Mouse (Mus musculus): ENCODE measurements around the gene Anapc7.
"Not testable (repeated sequence)": the region's sequence is repeated elsewhere in the genome, so short reads cannot be mapped to it uniquely, and the experiment has no call there.

The Anapc7 gene

DNA sequence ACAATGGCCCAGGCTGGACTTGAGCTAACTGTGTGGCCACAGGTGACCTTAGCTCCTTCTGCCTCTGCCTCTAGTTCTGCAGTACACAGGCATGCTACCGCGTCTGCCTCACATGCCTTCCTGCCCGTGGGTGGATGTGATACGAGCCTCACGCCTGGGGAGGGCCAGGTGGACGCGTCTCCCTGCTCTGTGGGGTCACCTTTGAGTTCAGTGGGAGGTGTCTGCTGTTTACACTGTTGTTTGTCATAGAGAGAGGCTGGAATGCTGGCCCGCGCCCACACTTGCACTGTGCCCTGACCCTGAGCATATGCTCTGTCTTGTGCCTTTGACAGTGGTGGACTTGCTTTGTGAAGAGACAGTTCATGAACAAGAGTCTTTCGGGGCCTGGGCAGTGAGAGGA lies 16.0 kb upstream of the Anapc7 start:
- no peak for DNase-seq (ENCODE audit: low spot score in 2 of 2)

DNA sequence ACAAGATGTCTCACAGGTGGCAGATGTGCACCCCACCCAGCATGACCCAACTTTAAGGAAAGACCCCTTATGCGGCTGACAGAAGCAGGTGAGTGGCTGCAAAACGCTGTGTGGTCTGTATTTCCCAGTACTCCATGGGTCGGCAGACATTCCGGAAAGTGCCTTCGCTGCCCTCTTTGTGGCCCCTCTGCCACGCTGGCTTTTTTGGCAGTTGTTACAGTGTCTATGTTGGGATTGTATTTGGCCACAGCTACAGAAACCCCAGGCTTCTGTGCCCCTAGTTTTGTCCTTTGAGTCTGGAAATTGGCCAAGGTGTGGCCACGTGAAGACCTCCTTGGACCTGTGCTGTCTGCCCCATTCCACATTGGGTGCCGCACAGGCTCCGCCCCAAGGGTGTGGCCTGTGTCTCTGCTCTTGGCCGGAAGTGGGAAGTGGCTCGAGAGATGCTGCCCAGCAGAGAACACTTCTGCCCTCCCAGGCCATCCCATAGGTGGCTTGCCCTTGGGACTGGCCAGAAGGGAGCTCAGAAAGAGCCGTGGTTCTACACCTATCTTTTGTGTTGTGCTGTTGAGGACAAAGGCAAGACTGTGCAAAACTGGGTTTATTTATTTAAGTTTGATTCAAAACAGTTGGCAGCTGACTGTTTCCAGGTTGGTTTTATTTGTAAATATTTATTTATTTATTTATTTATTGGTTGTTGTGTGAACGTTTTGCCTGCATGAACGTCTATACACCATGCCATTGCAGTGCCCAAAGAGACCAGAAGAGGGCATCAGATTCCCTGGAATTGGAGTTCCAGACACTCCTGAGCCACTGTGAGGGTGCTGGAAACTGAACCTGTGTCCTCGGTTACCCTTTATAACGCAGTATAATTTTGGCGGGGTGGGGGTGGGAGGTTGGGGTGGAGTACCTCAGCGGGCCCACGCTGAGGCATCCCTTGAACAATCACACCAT lies 11.5 kb upstream of the Anapc7 start:
- no peak for DNase-seq (ENCODE audit: low spot score in 2 of 2)

DNA sequence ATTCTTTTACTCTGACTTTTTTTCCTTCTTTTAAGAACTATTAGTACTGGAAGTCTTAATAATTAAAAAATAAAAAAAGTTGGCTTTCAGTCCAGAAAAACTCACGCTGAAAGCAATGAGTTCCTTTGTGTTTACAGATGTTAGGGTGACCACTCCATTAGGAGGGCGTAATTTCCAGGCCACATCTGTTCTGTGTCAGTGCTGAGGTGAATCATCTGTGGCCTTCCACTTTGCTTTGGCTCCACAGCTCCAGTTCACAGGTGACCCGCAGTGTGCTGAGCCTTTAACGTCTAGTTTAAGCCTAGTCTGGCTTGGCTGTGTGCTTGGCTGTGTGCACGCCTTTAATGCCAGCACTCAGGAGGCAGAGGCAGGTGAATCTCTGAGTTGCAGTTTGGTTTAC lies 9.6 kb upstream of the Anapc7 start:
- no peak for DNase-seq (ENCODE audit: low spot score in 2 of 2)

DNA sequence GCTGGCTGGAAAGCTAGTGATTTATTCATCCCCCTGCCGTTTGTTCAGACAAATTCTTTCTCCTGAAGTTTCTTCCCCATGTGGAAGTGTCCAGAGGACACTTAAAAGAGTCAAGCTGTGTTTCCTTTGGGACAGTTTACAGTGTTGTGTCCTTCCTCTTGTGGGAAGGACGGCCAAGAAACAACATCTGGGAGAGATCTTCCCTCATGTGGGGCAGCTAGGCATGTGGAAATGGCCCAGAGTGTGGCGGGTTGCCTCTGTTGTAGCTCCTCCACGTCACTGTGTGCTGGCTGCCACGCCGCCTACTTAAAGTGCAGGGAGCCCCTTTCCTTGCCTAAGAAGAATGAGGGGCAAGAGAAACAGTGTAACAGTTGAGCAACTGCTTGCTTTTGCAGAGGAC lies 8.7 kb upstream of the Anapc7 start:
- DNase-seq (ENCODE audit: low spot score in 2 of 2), result no peak

DNA sequence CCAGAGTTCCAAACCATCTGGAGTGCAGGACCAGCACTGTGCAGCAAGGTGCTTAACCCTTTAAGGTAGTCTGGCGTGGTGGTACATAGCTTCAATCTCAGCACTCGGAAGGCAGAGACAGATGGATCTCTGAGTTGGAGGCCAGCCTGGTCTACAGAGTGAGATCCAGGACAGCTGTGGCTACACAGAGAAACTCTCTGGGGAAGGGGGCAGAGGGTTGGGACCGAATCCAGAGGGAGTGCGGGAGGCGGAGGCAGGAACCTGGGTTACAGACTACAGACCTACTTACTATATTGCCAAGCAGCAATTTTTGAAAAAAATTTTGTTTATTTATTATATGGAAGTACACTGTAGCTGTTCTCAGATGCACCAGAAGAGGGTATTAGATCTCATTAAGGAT lies 7.1 kb upstream of the Anapc7 start:
- DNase-seq (ENCODE audit: low spot score in 2 of 2), result no peak

DNA sequence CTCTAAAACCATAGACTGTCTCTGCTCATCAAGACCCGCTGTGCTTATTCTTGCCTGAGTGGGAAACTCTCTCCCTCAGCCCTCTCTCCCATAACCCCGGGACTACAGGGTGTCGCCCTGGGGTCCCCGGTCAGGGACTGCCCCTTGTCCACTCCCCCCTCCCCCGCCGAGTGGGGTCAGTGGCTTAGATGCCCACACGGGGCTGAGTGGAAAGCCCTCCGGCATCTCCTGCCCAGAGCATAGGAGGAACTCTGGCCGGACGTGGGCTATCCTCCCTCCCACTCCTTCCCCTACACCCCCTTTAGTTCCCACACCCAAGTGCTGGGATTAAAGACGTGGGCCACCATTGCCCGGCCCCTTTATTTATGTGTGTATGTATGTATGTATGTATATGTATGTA lies 6.0 kb upstream of the Anapc7 start:
- no peak for DNase-seq (ENCODE audit: low spot score in 2 of 2)

DNA sequence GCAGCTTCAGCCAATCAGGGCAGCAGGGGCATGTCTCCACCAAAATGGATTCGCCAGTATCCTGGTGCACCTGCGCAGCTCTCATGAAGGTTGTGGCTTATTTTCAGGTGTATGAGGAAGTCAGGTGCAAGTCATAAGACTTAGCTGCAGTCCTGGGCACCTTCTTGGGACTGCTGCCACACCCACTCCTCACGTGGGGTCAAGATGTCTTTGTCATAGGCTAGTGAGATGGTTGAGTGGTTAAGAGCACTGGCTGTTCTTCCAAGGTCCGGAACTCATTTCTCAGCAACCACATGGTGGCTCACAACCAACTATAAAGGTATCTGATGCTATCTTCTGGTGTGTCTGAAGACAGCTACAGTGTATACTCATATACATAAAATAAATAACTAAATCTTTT lies 817 bp upstream of the Anapc7 start:
- not testable (repeated sequence) for DNase-seq (ENCODE audit: low spot score in 2 of 2)

DNA sequence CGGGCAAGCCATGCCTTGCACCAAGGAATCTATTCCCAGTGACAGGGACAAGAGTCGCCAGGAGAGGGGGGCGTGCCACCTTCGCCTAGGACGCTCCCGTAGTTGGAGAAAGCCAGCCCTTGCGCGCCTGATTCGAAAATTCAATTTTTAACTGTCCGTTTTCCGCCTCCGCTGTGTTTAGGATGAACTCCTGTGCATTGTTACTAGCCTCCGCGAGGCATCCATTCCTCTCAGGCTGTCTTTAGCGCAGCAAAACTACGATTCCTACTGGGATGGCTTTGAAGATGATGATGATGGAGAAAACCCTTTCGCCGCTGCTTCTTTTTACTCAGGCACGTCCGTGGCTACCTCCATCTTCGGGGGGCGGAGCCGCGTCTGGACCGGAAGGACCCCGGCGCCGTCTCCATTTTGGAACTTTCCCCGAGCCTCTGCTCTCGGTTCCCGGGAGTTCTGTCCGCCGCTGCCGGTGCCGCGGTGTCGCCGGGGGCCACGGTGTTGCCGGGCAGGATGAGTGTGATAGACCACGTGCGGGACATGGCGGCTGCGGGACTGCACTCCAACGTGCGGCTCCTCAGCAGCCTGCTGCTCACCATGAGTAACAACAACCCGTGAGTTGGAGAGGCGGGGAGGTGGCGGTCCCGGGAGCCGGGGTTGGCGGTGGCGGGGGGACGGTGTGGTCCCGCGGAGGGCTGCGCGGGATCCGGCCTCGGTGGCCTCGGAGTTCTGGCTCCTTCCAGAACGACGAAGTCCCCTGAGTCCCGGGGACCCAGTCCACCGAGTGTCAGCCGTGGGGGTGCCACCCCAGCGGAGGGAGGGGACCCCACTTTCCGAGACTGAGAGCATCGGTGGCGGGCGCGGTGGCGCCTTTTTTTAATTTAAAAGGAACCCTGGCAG lies 825 bp downstream of the Anapc7 start:
- peak; percentile 56 to 88 for DNase-seq (ENCODE audit: low spot score in 2 of 2)

DNA sequence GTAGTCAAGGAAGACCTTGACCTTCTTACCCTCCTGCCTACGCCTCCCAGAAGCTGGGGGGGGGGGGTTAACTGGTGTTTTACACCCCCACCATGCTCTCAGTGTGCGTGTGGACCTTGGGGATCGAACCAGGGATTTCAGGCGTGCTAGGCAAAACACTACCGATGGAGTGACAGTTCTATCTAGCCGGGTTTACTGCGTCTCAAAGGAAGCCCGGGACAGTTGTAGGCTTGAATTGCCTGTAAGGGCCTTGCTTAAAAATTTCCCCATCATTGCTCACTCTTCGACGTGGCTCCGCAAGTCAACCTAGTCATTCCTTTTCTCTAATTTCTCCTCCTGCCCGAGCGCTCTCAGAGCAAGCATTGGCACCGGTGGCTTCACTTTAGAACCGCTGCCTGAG lies 1.6 kb downstream of the Anapc7 start:
- no peak for DNase-seq (ENCODE audit: low spot score in 2 of 2)

DNA sequence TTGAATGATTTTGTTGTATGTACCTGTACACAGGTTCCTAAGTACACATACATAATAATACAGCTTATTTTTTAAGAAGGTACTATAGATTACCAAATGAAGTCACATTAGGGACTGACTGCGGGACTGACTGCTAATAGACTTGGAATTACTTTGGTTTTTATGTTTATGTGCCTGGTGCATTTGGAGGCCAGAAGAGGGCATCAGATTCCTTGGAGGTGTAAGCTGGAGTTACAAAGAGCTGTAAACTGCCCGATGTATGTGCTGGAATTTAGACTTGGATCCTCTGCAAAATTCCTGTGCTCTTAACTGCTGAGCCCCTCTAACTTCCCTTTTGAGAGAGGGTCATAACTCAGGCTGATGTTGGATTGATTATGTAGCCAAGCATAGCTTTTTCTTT lies 4.1 kb downstream of the Anapc7 start:
- no peak for DNase-seq (ENCODE audit: low spot score in 2 of 2)

DNA sequence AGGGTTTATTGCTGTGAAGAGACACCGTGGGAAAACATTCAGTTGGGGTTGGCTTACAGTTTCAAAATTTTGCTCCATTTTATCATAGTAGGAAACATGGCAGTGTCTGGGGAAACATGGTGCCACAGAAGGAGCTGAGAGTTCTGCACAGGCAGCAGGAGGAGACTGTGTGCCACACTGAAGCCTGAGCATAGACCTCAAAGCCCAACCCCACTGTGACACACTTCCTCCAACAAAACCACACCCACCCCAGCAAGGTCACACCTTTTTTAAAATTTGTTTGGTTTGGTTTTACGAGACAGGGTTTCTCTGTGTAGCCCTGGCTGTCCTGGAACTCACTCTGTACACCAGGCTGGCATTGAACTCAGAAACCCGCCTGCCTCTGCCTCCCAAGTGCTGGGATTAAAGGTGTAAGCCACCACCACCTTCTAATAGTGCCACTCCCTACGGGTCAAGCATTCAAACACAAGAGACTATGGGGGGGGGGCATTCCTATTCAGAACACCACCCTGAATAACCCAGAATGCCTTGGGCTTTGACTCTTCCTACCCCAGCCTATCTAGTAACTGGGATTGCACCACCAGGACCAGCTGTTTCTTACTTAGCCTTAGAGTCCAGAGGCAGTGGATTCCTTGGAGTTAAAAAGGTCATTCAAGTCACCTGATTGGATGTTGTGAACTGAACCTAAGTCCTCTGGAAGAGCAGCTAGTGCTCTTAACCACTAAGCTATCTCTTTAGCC lies 8.7 kb downstream of the Anapc7 start:
- no peak for DNase-seq (ENCODE audit: low spot score in 2 of 2)

DNA sequence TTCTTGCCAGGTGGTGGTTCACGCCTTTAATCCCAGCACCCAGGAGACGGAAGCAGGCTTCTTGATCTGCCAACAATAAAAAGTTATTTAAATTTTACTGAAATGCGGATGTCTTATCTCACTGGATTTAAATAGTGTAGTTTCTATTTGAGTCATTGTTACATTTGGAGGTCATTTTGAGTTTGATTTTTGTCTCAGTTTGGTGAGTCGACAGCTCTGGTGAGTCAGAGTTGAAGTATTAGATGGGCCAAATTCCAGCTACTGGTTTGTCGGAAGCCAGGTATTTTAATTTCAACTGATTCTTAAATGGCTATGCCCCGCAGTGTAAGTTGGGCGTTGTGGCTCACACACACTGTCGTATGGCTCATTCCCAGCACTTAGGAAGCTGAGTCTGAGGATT lies 9.7 kb downstream of the Anapc7 start:
- DNase-seq (ENCODE audit: low spot score in 2 of 2), result no peak

DNA sequence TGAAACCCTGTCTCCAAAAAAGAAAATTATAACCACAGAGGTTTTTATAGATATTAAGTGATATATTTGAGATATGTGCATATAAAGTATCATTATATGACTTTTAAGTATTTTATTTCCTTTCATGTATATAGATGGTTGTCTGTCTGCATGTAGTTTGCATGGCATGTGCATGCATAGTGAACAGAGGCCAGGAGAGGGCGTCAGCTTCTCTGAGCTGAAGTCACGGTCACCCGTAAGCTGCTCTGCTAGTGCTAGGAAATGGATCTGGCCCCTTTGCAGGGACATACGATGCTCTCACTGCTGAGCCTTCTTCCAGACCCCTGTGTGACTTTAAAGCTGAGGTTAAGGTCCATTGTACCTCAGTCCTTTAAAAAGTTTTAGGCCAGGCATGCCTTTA lies 13.0 kb downstream of the Anapc7 start:
- DNase-seq (ENCODE audit: low spot score in 2 of 2), result no peak

DNA sequence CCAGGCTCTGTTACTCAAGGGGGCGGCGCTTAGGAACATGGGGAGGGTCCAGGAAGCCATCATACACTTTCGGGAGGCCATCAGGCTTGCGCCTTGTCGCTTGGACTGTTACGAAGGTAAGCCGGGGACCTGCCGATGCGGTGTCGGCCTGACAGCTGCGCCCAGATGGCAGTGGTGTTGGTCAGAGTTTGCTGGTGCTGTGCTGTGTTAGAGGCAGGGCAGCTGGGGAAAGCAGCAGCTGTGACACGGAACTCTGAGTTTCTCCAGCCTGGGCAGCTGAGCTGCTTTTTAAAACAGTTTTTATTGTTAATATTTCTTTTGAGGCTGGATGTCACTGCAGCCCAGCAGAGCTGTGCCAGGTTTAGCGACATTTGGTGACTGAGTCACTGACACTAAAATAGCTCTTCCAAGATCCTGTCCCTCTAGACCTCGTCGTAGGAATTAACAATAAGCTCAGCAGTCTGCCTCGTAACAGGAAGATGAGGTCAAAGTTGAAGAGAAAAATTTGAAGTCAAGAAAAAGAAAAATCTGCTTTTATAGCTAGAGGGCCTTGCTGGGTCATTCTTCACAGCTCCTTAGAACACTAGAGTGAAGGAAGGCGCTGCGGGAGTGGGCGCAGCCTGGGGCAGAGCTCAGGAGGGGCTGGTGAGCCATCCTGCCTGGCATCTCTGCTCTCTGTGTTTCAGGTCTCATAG lies 18.1 kb downstream of the Anapc7 start:
- DNase-seq (ENCODE audit: low spot score in 2 of 2), result no peak

DNA sequence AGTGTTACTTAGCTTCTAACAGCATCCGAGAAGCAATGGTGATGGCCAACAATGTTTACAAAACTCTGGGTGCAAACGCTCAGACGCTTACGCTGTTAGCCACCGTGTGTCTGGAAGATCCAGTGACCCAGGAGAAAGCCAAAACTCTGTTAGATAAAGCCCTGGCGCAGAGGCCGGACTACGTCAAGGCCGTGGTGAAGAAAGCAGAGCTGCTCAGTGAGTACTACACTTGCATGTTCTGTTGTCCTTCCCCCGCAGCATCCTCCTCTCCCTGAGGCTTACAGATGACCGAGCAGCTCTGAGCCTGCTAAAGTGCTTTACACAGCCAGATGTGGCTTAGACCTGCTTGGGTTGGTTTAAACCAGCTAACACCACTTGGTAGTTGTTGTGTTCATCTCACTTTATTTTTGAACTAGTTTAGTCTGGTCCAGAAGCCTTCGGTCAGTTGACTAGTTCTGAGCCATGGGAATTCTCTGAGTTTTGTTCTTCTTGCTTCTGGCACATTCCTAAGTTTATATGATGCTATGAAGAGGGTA lies 18.7 kb downstream of the Anapc7 start:
- no peak for DNase-seq (ENCODE audit: low spot score in 2 of 2)

DNA sequence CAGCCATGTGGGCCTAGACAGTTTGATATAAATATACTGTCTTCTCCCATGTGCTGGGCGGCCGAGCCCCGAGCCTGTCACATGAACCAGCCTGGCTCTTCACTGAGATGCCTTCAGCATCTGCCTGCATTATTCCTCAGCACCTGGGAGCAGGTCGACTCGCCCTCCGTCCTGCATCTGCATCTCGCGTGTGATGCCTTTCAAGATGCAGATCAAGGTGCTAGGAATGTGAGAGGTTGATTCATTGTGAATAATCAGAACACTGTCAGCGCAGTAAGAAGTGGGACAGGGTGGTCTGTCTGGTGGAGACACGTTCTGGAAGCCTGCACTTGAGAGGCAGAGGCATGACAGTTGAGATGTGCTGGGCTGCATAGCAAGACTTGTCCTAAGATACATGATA lies 23.0 kb downstream of the Anapc7 start:
- DNase-seq (ENCODE audit: low spot score in 2 of 2), result no peak

DNA sequence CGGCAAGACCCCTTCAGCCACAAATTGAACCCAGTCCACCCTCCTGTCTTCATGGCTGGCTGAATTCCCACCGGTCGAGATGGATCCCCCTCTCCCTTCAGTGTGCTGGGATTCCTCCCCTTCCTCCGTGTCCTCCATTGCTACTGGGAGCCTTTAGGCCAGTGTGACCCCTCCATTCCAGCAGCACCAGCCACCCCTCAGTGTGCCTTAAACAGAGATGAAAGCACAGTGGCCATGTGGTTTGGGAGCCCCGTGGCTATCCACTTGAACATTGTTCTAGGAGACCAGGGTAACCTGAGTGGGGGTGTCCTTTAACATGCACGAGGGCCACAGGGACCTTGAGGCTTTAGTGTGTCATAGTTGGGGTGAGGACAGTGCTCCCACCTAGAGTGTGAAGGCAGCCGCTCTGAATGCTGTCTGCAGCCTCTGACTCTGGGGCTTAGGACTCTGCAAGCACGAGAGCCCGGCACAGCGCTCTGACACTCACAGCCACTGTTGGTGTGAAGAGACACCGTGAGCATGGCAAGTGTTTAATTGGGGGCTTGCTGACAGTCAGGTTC lies 23.6 kb downstream of the Anapc7 start:
- no peak for DNase-seq (ENCODE audit: low spot score in 2 of 2)

DNA sequence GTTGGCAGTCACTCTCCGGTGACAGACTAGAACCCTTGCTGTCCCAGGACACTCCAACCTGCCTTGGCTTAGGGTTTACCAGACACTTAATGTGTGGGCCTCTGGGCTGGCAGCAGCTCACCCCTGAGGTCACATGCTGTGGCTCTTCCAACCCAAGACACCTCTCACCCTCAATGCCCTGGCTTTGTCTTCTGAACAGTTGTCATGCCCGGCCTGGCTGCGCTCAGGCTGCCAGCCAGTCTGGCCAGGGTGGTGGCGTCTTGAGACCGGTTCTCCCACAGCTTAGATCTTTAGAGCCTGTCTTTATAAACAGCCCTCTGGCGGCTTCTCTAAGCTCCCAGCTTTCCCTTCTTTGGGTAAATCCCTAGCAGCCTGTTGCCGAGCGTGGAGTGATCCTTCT lies 26.4 kb downstream of the Anapc7 start:
- no peak for DNase-seq (ENCODE audit: low spot score in 2 of 2)

DNA sequence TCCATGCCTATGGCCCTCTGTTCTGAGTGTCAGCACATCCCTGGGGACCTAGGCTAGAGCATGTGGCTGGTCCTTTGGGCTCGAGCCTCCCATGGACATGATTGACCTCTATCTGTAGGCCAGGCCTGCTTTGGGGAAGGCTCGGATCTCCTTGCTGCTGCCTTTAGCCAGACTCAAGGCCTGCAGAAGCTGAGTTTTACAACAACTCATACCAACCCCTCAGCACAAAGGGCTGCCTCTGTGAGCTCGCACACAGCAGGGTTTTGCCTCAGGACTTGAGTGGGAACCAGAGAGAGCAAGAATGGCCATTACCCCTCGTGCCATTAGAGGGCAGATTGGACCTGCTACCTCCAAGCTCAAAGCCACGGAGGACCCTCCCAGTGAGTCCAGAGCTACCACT lies 27.4 kb downstream of the Anapc7 start:
- DNase-seq (ENCODE audit: low spot score in 2 of 2), result no peak

DNA sequence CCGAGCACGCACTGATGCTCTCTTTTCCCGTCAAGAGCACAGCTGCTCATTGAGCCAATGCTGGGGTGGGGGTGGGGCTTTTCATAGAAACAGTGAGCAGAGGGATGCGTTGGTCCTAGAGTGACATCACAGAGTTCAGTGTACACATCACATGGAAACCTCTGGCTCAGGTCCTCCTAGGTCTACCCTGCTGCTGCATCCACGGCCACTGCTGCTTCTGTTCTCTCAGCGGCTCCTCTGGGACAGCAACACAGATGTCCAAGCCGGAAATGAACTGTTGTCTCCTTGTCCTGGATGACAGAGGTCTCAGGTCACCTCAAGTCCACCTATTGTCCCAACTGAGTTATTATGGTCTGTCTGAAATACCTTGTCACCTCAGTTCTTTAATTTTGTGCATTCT lies 28.5 kb downstream of the Anapc7 start:
- no peak for DNase-seq (ENCODE audit: low spot score in 2 of 2)

DNA sequence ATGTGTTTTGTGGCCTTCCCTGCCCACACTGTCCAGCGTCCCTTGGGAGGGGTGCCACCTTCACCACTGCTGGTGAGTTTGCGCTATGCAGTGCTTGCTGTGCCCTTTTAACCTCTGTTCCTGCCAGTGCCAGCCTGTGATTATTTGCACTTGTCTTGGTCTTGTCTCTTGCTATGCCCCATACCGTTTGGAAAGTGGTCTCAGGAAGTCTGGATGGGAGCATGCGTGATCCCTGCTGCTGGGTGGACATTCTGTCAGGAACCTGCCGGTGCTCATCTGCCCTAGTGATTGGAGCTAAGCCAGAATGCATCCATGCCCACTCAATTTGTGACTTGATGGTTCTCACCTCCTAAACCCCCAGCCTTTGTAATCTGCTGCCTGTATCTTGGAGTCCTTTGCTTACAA lies 29.4 kb downstream of the Anapc7 start:
- DNase-seq (ENCODE audit: low spot score in 2 of 2), result no peak

Data from left cerebral cortex, adult 9 months (tissue).